Mouse (Mus musculus) G1E (cell line): ENCODE results near the gene Fgfr2.

Source experiments
- CTCF ChIP-seq: IDR thresholded peaks from 2 replicates; pipeline ENCODE4 v1.5.1; 2012; ENCODE audit warnings: low read depth, low read length, inconsistent platforms, mixed read lengths
- POLR2AphosphoS5 ChIP-seq: IDR thresholded peaks from 2 replicates; pipeline ENCODE4 v1.6.1; 2012; ENCODE audit warnings: low read depth, low read length, inconsistent platforms; ENCODE audit not compliant: insufficient replicate concordance
- TAL1 ChIP-seq: conservative IDR thresholded peaks from 2 replicates; pipeline ENCODE4 v1.6.1; 2012; ENCODE audit warnings: low read depth, low read length, inconsistent platforms, mixed read lengths

GRCm38 (mm10) chr7:132281753-132282152 is 841.4 kb downstream of the Fgfr2 start:
- TF ChIP-seq CTCF: no peak
- TF ChIP-seq POLR2AphosphoS5: no peak
- TF ChIP-seq TAL1: no peak
